Mouse (Mus musculus): ENCODE measurements around the gene Vegfa.

Gene Vegfa

DNA sequence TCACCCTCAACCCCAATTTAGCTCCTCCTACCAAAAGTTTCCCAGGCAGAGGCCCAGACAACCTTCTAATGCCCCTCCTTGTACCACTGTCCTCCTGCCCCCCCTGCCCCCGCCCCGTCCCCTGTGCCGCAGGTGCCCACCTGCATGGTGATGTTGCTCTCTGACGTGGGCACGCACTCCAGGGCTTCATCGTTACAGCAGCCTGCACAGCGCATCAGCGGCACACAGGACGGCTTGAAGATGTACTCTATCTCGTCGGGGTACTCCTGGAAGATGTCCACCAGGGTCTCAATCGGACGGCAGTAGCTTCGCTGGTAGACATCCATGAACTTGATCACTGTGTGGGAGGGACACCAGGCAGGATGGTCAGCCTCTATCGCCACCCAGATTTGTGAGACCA is 7.0 kb downstream of the Vegfa start:
- no peak for DNase-seq

DNA sequence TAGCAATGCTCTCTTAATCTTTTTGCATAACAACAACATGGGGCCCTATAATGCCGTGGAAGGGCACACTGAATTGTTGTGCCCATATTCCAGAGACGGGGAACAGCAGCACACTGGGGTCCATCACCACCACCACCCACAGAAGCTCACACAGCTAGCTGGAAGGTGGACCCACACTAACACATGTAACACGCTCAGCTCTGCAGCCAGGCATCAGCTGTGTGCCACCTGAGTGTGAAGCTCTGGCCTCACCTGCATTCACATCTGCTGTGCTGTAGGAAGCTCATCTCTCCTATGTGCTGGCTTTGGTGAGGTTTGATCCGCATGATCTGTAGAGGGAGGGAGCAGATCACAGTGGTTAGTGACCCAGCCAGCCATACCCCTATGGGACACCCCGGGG is 8.0 kb downstream of the Vegfa start:
- DNase-seq, result no peak

DNA sequence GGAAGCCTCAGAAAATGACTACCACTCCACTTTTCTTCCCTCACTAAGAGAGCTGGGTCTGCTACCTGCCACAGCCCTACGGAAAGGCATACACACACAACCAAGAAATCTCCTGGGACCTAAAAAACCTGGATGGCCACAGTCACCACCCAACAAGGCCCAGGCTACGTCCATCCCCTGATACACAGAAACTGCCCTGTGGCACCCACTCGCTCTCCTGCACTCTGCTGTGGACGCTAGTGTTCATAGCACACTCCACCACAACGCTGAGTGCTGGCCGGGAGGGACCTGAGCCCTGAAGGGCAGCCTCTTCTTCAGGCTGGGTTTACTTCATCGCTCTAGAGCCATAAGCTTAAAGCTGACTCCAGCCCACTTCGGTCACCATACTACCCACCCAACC is 8.6 kb downstream of the Vegfa start:
- DNase-seq, result no peak

DNA sequence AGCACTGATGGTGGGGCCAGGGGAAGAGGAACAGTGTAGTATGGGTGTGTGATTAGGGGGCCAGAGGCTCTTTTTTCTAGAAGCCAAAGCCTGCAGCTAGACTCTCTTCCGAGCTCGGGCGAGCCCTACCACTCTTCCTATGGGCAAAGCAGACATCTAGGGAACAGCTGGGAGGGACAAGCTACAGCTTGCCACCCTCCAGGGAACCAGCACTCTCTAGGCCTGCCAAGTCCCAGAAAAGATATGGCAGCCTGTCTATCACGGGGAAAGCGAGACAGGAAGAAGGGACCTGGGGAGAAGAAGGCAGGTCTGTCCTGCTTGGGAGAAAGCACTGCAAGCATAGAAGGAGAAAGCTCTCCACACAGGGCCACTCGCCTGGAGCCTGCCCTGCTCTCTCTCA is 9.2 kb downstream of the Vegfa start:
- no peak for DNase-seq

DNA sequence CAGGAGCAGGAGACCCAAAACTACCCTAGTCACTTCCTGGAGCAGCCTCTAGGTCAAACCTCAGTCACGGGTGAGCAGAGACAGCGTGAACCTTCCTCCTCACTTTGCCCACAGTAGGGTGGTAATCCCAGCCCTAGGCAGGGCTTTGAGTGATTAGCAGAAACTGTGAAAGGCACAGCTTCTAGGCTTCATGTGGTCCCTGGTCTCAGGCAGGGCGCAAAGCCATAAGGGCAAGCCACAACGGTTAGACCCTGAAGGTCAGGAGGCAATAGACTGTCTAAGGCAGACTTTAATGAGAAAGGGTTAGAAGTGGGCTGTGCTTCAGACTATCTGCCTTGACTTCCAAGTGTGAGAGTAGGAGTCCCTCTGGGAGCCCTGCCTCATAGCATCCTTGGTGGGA is 9.7 kb downstream of the Vegfa start:
- DNase-seq, result no peak

DNA sequence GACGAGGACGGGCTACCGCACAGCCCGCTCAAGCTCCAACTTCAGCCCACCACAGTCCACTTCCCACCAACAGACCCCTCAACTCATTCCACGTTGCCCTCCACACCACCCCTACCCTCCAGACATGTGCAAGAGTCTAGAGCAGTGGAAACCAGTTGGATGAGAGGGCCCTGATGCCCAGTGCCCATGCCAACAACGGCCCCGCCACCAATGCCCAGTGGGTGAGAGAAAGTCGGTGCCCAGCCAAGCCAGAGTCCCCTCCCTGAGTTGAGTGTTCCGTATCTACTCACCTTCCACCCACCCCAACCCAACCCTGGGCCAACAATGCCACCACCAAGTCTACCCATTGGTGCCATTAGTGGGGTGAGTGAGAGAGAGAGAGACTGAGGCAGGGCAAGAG is 10.4 kb downstream of the Vegfa start:
- no peak for DNase-seq

DNA sequence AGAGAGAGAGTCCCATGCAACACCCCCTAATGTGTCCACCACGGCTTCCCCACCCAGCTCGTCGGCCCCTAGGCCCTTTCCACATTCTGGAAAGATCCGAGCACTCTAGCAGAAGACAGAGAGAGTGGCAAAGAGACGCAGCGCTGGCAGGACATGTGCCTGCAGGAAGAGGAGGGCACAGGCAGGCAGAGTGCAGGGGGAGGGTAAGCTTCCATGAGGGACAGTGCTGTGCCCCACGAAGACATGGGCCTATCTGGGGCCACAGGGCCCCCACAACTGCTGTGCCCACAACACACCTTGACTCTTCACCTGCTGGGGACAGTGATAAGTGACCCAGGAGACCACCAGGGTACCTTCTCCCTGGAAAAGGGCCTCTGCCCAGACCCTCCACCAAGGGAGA is 11.0 kb downstream of the Vegfa start:
- no peak for DNase-seq

DNA sequence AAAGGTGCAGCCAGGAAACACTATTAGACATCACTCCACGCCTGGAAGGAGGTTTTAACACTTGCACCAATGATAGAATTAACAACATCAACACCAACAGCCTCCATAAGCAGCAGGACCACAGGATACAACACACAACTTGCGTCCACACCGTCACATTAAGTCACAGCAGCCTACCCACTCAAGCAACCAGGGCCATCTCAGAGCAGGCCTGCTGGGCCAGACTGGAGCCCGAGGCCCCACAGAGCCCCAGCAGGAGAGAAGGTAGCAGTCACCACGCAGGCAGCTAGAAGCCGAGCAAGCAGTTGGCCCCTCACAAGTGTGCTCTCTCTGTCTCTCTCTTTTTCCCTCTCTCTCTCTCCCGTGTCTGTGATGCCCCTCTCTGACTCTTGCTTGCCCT is 11.6 kb downstream of the Vegfa start:
- DNase-seq, result no peak

DNA sequence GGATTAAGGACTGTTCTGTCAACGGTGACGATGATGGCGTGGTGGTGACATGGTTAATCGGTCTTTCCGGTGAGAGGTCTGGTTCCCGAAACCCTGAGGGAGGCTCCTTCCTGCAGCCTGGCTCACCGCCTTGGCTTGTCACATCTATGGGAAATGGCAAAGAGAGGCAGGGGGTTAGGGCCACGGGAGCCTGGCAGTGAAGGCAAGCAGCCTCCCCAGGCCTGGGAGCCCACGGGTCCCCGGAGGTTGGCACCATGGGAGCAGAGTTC is 13.5 kb downstream of the Vegfa start:
- DNase-seq, result no peak

DNA sequence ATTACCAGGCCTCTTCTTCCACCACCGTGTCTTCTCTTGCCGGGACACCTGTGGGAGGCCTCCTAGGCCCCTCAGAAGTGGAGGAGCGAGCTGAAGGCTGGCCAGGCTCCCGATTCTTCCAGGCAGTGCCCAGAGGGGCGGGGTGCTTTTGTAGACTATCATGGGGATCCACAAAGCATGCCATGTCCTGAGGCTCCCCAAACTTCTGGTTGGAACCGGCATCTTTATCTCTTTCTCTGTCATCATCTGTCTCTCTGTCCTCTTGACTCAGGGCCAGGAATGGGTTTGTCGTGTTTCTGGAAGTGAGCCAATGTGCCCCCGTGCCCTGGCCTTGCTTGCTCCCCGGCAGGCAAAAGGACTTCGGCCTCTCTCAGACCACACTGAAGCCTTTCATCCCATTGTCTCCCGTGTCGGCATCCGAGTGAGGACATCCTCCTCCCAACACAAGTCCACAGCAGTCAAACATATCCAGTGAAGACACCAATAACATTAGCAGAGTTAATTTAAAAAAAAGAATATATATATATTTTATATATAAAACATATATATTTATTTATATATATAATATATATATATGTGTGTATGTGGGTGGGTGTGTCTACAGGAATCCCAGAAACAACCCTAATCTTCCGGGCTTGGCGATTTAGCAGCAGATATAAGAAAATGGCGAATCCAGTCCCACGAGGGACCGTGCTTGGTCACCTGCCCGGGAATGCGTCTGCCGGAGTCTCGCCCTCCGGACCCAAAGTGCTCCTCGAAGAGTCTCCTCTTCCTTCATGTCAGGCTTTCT is 14.0 kb downstream of the Vegfa start:
- peak; percentile 62 for DNase-seq

DNA sequence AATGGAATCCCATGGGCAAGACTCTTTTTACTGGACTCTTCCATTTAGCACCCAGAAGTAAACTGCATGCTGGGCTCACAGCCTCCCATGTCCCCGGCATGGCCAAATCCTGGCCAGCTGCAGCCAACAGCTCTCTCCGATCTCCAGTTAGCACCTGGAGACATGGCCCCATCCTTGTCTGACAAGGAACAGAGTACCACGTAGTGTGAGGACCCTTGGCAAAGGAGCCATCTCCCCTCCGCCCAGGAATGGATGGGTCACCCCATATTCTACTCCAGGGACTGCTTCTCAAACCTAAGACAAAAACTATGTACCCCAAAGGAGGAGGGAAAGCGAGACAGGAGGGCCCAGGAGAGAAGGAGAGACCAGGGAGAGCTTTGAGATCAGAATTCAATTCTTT is 15.6 kb downstream of the Vegfa start:
- DNase-seq, result no peak

DNA sequence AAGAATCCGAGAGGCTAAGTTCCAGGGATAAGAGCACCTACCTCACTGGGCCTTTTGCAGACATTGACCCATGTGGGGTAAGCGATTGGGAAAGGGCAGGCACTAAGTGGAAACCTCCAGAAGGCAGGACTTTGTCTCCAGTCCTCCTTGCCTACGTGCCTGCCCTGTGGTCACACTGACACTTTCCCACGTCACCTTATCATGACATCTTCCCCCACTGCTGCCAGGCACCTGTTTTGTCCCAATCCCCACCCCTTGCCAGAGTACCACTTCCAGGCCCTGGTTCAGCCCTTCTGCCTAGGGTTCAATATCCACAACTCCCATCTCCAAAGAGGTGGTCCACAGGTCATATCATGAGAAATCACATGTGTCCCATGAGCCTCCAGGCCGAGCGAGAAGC is 16.2 kb downstream of the Vegfa start:
- no peak for DNase-seq

DNA sequence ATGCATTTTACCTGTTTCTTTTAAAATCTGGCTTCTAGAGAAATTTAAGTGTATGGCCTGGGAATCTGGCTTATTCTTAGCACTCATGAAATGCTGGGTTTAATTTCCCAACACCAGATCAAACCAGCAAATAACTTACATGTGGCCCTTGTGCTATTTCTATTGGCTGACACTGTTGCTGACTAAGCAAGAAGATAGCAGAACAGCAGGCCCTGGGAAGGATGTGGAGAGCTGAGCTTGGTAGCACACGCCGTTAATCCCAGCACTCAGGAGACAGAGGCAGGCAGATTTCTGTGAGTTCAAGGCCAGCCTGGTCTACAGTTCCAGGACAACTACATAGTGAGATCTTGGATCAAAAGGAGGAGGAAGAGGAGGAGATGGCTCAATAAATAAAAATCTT is 17.2 kb downstream of the Vegfa start:
- no peak for DNase-seq

DNA sequence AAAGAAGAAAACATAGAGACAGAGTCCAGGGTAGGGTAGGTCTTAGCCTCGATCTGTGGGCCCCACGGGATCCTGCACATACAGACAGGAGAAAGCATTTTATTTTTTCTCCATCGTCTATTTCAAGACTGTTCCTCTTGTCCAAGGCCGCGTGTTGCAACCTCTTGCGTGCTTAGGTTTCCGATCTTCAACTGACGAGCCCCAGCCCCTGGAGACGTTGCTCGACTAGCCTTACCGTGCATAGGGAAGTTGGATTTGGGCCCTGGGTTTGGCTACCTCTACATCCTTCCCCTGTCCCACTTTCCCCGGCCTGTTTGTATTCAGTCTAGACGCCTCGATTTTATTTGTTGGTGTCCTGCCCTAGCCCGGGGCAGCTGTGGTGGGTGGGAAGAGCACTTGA is 18.6 kb downstream of the Vegfa start:
- DNase-seq, result no peak

DNA sequence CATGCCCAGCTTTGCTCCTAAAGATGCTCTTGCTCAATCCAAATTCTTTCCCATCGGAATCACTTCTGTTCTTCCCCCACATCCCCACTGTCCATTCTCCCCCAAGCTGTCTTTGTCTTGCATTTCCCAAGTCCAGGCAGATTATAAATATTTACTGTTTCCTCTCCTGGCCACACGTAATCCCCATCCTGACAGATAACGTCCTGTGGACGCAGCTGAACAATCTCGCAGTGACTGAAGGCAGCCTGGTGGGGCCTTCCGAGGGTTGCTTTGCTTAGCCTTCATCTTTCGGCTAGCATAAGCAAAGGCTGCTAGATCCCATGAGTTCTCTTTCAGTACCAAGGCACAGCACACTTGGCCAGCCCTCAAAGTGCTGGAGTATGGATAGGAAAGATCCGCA is 20.0 kb downstream of the Vegfa start:
- DNase-seq, result no peak

DNA sequence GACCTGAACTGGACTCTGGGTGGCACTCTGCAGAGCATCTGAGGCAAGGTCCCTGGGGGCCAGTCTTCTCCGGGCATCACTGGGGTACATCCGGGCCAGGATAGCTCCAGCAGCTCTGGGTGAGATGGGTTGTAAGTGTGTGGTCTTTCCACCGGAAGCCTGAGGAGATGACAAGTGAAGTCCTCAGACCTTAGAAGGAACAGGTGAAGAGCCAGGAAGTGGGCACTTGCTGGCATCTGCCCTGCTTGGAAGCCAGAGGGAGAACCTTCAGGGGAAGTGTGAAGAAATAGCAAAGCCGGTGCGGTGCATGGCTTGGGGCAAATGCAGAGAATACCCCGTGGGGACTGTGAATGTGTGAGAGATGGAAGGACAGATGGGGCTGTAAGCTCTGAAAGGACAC is 21.7 kb downstream of the Vegfa start:
- DNase-seq, result no peak

DNA sequence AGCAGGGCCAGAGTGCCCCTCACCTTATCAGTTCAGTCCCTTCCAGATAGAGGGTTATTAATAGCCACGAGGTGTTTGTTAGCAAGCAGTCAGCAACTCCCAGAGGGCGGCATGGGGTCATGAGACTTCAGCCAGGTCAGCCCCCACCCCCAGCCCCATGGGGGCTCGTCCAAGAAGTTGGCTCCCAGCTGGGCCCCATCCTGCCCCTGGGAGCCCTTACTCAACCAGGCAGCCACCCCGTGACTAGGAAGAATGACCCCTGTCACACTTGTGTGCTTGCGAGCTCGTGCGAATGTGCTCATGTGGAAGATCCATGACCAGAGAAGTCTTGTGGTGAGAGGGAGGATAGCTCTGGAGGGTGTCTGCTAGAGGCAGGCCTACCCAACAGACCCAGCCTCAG is 23.0 kb downstream of the Vegfa start:
- no peak for DNase-seq

DNA sequence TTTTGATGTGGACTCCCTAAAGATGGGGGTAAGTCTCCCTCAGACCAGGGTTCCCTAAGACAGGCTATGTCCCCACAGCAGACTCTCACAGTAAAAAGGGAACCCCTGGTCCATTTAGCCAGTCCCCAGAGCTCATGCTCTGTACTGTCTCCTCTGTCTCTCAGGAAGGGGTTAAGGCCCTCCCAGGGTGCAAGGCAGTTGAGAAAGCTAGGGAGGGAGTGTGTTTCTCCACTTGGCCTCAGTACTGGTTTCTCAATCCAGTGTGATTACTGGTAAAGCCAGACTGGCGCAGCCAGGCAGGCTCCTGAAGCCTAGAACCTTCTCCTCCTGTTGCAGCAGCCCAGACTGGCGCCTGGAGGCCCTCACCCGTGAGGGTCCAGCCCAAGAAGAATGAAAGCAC is 26.7 kb downstream of the Vegfa start:
- no peak for DNase-seq

DNA sequence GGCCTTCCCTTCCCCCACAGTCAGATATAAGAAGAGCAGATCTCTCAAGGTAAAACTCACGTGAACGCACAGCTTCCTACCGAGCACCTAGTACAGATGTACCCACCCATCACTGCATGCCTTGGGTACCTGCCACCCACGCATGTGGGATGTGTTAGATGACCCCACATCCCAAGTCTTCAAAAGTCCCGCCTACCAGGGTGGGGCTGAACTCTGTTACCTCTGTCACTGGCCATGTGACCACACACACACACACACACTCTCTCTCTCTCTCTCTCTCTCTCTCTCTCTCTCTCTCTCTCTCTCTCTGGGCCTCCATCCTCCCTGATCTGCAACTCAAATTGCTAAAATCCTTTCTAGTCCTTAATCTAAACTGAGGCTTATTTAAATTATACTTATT is 27.7 kb downstream of the Vegfa start:
- DNase-seq, result no peak

DNA sequence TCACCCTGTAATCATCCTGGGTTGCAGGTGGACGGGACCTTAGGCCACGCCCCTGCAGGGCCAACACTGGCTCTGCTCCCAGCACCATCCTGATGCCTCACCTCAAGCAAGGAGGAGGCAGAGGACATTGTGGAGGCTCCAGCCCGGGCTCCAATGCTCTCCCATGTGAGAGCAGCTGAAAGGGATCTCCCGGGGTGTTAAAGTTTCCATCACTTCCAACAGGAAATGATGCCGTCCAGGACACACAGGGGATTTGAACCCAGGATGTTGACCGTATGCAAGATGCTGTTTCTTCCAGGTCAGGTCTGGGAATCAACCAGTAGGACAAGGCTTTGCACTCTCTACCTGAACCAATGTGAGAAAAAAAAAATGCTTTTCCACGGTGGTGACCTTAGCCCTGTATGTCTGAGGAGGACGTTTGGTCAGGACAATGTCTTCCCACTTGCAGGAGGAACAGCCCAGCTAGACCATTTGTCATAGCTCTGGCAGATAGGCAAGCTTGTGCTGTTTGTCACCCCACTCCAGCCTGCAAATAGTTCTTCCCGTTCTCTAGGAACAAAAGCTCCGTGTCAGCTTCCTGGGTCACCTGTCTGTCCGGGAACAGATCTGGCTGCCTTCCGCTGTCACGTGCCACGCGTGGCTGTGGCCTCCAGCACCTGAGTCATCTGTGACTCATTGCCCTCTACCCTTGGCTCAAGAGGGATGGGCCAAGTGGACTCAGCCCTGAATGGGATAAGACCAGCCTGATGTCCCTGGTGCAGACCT is 28.3 kb downstream of the Vegfa start:
- DNase-seq, result no peak

DNA sequence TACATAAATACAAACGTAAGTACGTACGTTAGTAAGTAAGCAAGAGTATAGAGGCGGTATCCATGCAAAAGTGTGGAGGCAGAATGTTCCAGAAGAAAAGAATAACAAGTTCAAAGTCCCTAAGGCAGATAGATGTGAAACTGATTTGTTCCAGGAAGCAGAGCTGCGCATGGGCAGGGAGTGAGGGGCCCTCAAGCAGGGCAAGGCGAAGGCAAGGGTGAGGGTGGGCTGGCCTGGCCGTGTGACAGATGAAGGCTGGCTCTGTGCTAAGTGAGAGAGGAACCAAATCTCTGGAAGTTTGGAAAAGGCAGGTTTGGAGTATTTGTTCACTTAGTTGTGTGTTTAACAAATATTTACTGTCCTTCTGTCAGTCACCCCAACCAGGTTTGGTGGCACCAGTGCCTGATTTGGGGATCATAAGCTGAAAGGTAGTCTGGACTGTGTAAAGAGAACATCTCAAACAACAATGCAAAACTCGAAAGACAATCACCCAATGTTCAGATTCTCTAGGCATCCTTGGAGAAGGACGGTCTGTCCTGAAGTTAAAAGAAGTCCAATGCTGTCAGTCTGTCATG is 32.7 kb downstream of the Vegfa start:
- DNase-seq, result no peak

DNA sequence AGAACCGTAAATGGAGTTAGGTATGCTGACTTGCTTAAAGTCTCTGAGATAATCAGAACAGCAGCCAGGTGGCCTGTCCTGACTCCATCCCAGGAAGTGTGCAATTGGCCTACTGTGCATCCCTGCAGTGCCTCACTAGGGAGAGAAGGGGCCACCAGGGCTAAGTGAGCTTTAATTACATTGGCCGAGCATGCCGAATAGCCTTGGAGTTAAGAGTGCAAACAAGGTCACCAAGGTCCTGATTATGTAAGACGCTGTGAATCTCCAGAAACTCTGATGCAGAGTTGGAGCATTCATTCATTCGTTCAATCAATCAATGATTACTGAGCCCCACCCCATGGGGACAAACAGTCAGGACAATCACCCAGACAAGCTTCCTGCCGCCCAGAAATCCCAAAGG is 33.8 kb downstream of the Vegfa start:
- no peak for DNase-seq

DNA sequence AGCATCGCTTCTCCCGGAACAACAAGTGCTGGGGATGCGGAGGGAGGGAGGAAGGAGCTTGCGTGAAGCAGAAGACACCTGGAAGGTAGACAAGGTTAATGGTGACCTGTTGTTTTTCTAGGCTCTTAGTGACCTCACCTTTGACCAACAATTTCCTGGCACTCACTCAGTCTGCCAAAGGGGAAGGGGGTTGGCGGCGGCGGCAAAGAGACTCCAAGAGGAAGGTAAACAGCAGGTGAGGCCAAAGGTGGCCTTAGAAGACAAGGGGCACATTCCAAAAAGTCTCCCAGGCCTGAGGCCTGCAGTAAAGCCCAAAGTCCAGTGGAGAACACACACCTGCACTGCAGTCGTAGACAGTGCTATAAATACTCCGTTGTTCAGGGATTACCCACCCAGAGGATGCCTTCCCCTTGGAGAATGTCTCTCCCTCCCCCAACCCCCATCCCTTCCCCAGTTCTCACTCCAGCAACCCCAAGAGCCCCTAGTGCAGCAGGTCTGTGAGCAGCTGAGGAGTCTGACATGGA is 35.2 kb downstream of the Vegfa start:
- DNase-seq, result peak; percentile 63

DNA sequence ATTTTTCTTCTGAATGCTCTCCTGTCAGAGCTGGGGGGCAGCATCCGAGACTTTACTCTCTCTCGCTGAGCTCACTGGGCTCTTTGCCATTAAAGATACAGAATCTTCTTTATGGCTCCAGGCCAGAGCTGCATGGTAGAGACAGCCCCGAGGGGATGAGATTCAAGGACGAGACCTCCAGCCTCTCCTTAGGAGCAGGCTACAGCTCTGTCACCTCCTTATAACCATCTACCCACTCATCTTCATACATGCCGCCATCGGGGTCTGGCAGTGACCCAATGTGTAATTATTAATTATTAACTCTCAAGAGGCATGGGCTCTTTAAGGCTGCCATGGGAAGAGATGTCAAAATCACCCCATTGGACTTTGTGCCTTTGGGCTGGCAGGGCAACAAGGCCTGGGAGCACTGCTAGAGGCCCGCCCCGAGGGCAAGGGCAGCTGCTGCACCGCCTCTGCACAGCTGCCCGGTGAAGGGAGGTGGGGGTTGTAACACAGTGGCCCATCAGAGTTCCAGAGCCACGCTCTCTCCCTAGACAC is 37.8 kb downstream of the Vegfa start:
- DNase-seq, result peak; percentile 86
